Mouse (Mus musculus) myocyte (in vitro differentiated cells): ENCODE measurements at regions not wholly inside any gene's neighbourhood (a gene's known extent, or its start where the extent isn't known, plus 50 kb on each side); places are given as distances from the start of the nearest gene placed in this dataset.

Experiments
- CEBPB ChIP-seq: IDR thresholded peaks from 2 replicates; pipeline ENCODE4 v1.6.1; 2011; ENCODE audit warnings: mild to moderate bottlenecking, moderate library complexity; ENCODE audit not compliant: poor library complexity, insufficient read depth, severe bottlenecking
- E2F4 ChIP-seq: IDR thresholded peaks from one replicate; pipeline ENCODE4 v1.6.1; 2011; ENCODE audit warnings: mild to moderate bottlenecking, control low read depth, moderate library complexity; ENCODE audit not compliant: insufficient read depth
- MAX ChIP-seq: IDR thresholded peaks from one replicate; pipeline ENCODE4 v1.6.1; 2011; ENCODE audit warnings: low read depth, mild to moderate bottlenecking, control low read depth
- MYOD1 ChIP-seq, 3 experiments: IDR thresholded peaks; one replicate each; pipeline ENCODE4 v1.6.1; 2011; ENCODE audit warnings: control low read depth in 2 of 3, low read depth in 2 of 3, mild to moderate bottlenecking in 2 of 3, moderate library complexity in 1 of 3; ENCODE audit not compliant: insufficient read length in 2 of 3, control insufficient read depth in 1 of 3
- MYOG ChIP-seq, 3 experiments: IDR thresholded peaks; one replicate each; pipeline ENCODE4 v1.6.1; 2011; ENCODE audit warnings: control low read depth in 2 of 3, low read depth in 2 of 3, mild to moderate bottlenecking in 2 of 3; ENCODE audit not compliant: insufficient read length in 2 of 3, control insufficient read depth in 1 of 3, insufficient read depth in 1 of 3
- POLR2A ChIP-seq: IDR thresholded peaks from one replicate; pipeline ENCODE4 v1.6.1; 2011; ENCODE audit warnings: low read depth, mild to moderate bottlenecking, control low read depth, moderate library complexity; ENCODE audit not compliant: insufficient read length
- POLR2AphosphoS2 ChIP-seq: IDR thresholded peaks from one replicate; pipeline ENCODE4 v1.6.1; 2011; ENCODE audit warnings: low read depth, control low read depth; ENCODE audit not compliant: insufficient read length
- REST ChIP-seq: IDR thresholded peaks from one replicate; pipeline ENCODE4 v1.6.1; 2011; ENCODE audit warnings: mild to moderate bottlenecking, control low read depth, moderate library complexity; ENCODE audit not compliant: insufficient read depth, insufficient read length
- SRF ChIP-seq: IDR thresholded peaks from one replicate; pipeline ENCODE4 v1.6.1; 2011; ENCODE audit warnings: low read depth; ENCODE audit not compliant: control insufficient read depth, insufficient read length
- TCF12 ChIP-seq: IDR thresholded peaks from one replicate; pipeline ENCODE4 v1.6.1; 2011; ENCODE audit warnings: mild to moderate bottlenecking, control low read depth; ENCODE audit not compliant: poor library complexity, insufficient read depth, severe bottlenecking
- TCF3 ChIP-seq: IDR thresholded peaks from one replicate; pipeline ENCODE4 v1.6.1; 2011; ENCODE audit warnings: low read depth, control low read depth; ENCODE audit not compliant: insufficient read length
- USF1 ChIP-seq: IDR thresholded peaks from one replicate; pipeline ENCODE4 v1.6.1; 2011; ENCODE audit warnings: low read depth, mild to moderate bottlenecking, control low read depth, moderate library complexity

- TF ChIP-seq USF1 (no peak), MAX (no peak), POLR2A (no peak), MYOG (IDR thresholded peaks at IDR 0.05; ENCODE audit: control insufficient read depth in 1 of 3, insufficient read depth in 1 of 3, insufficient read length in 2 of 3, low read depth in 2 of 3) (no peak), TCF12 (no peak), MYOD1 (IDR thresholded peaks at IDR 0.05; ENCODE audit: control insufficient read depth in 1 of 3, insufficient read length in 2 of 3, low read depth in 2 of 3) (no peak), E2F4 (no peak), CEBPB (no peak), TCF3 (no peak), POLR2AphosphoS2 (no peak), REST (no peak), SRF (no peak)
Observed at GRCm38 (mm10) chr4:47824083-47824482, 220.9 kb upstream of the Nr4a3 start.
